In genomic region chrX:167817363-167817762, GRCm38 (mm10) we compare ENCODE assay signal across 7 mouse cellular contexts.
DNase-seq lines count a peak whose midpoint lies in the region.

No protein-coding gene starts in this region.

- DNase-seq in left cerebral cortex, postnatal 4 days, result peak; percentile 4
- DNase-seq in left cerebral cortex, adult 11 months (ENCODE audit: low spot score), result no peak
- DNase-seq in MEL-GATA-1-ER (ENCODE audit: extremely low read depth, low read depth) (peak; percentile 15), MN1 (ENCODE audit: low spot score) (no peak)
- DNase-seq in c-Kit-positive CD71-negative TER-119-negative erythroid progenitor cells, embryonic 14.5 days (ENCODE audit: low read depth), result peak; percentile 7
- peak; percentile 7 for DNase-seq in lung, postnatal 10 days
- DNase-seq in cerebellum, adult 18-20 months, result no peak

- intact Hi-C loops in left cerebral cortex, postnatal 4 days (cut with DNase I), result no loop called here

Comparison
In these comparisons a context has a peak if more than half of its experiments do, and no peak if none do; other contexts are left out.
1. DNase-seq: peak in left cerebral cortex, postnatal 4 days (single experiment), MEL-GATA-1-ER (single experiment), c-Kit-positive CD71-negative TER-119-negative erythroid progenitor cells, embryonic 14.5 days (single experiment) and lung, postnatal 10 days (single experiment); none in left cerebral cortex, adult 11 months (single experiment), MN1 (single experiment) and cerebellum, adult 18-20 months (0 of 2).